Mouse (Mus musculus): ENCODE results near the gene Tnrc18.

DNA sequence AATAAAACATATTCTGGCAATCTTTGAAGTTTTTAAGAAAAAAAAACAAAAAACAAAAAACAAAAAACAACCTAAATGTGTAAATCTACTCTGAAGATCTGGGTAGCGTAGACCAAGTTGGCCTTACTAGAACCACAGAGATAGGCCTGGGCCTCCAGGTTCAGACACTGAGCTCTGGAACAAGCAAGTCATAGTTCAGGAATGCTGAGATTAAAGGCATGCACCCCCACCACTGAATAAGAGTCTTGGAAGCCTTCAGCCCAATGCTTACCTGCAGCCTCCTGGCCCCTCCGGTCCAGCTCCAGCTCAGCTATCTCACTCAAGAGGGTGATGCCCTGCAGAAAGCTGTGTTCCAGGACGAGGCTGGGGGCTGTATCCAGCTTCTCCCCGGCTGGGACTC, 46.4 kb downstream of the Tnrc18 start:
- no peak for TF ChIP-seq CTCF (conservative IDR thresholded peaks at IDR 0.05; ENCODE audit: low read length)
- no peak for TF ChIP-seq NANOG (IDR thresholded peaks at IDR 0.05; ENCODE audit: borderline replicate concordance, low read length)
- no peak for TF ChIP-seq POU5F1 (IDR thresholded peaks at IDR 0.05; ENCODE audit: borderline replicate concordance, low read length)

All from E14TG2a.4 (cell line).